Mouse (Mus musculus) G1E (cell line): ENCODE results near the gene Fam243.

Experiments
- CTCF ChIP-seq: IDR thresholded peaks from 2 replicates; pipeline ENCODE4 v1.5.1; 2012; ENCODE audit warnings: low read depth, low read length, inconsistent platforms, mixed read lengths
- GATA1 ChIP-seq: IDR thresholded peaks from 2 replicates; pipeline ENCODE4 v1.6.1; 2012; ENCODE audit warnings: borderline replicate concordance, low read length, inconsistent platforms, mixed read lengths
- GATA2 ChIP-seq: IDR thresholded peaks from 2 replicates; pipeline ENCODE4 v1.6.1; 2012; ENCODE audit warnings: low read depth, low read length, inconsistent platforms, borderline replicate concordance

GRCm38 (mm10) chr16:92292101-92292500 is 29.1 kb downstream of the Fam243 start, which contains the start of gene Kcne2:
- TF ChIP-seq CTCF (no peak), GATA2 (no peak), GATA1 (no peak)
